Mouse (Mus musculus): Measurements from ENCODE around the gene Hoxd3. TPM values are rescaled to one million over a fixed set of nuclear protein-coding genes. Genes with fewer than 3 reads are reported as not detected.

Gene Hoxd3
- polyA plus RNA-seq, 1 experiment from 2014 or later: 0.23 TPM

- H3K4me3 ChIP-seq (ENCODE audit: control insufficient read depth in 1 of 2, insufficient read depth in 1 of 2, low read depth in 1 of 2, low read length in 2 of 2): no peak overlapping the region
- no peaks in the 10 kb centered on the region for H3K36me3 ChIP-seq (ENCODE audit: control insufficient read depth, insufficient read depth, low read length)
- no peaks in the 10 kb centered on the region for H3K9me3 ChIP-seq (ENCODE audit: control insufficient read depth, low read length)
- H3K27me3 ChIP-seq (ENCODE audit: control insufficient read depth, insufficient read depth, low read length): peaks cover 98% of the 10 kb centered on the region
- H3K4me1 ChIP-seq (ENCODE audit: control insufficient read depth in 2 of 2, insufficient read depth in 2 of 2, low read length in 2 of 2): no peaks in the 10 kb centered on the region; a peak in 2 of 4 replicates
- 2% methylated on average over 31 of the region's 31 CpGs for WGBS
- no peak for ATAC-seq (ENCODE audit: insufficient number of reproducible peaks, insufficient read depth, low FRiP score, low read depth)
- H3K27ac ChIP-seq (replicated peaks in 1 of 2; ENCODE audit: control insufficient read depth in 1 of 2, insufficient read depth in 1 of 2, low read depth in 2 of 2, low read length in 2 of 2): no peak overlapping the region
- H3K9ac ChIP-seq (ENCODE audit: low read length): no peak overlapping the region
- H3K4me2 ChIP-seq (ENCODE audit: low read length): no peak overlapping the region
These were observed 23.8 kb upstream of the Hoxd3 start for GRCm38 (mm10) chr2:74687698-74688555.

GRCm38 (mm10) chr2:74688795-74689573 is 22.7 kb upstream of the Hoxd3 start:
- H3K36me3 ChIP-seq (ENCODE audit: control insufficient read depth, insufficient read depth, low read length): no peaks in the 10 kb centered on the region
- peaks cover 98% of the 10 kb centered on the region for H3K27me3 ChIP-seq (ENCODE audit: control insufficient read depth, insufficient read depth, low read length)
- WGBS: 3% methylated on average over 12 of the region's 12 CpGs
- no peak overlapping the region for H3K4me3 ChIP-seq (ENCODE audit: control insufficient read depth in 1 of 2, insufficient read depth in 1 of 2, low read depth in 1 of 2, low read length in 2 of 2)
- H3K4me2 ChIP-seq (ENCODE audit: low read length): no peak overlapping the region
- H3K9me3 ChIP-seq (ENCODE audit: control insufficient read depth, low read length): no peaks in the 10 kb centered on the region
- no peak overlapping the region for H3K27ac ChIP-seq (replicated peaks in 1 of 2; ENCODE audit: control insufficient read depth in 1 of 2, insufficient read depth in 1 of 2, low read depth in 2 of 2, low read length in 2 of 2)
- no peak overlapping the region for H3K9ac ChIP-seq (ENCODE audit: low read length)
- ATAC-seq (ENCODE audit: insufficient number of reproducible peaks, insufficient read depth, low FRiP score, low read depth): no peak
- no peaks in the 10 kb centered on the region; a peak in 1 of 4 replicates for H3K4me1 ChIP-seq (ENCODE audit: control insufficient read depth in 2 of 2, insufficient read depth in 2 of 2, low read length in 2 of 2)

GRCm38 (mm10) chr2:74689574-74690337 is 22.0 kb upstream of the Hoxd3 start:
- Histone ChIP-seq H3K27me3 (ENCODE audit: control insufficient read depth, insufficient read depth, low read length) (peaks cover 98% of the 10 kb centered on the region), H3K27ac (replicated peaks in 1 of 2; ENCODE audit: control insufficient read depth in 1 of 2, insufficient read depth in 1 of 2, low read depth in 2 of 2, low read length in 2 of 2) (no peak overlapping the region), H3K36me3 (ENCODE audit: control insufficient read depth, insufficient read depth, low read length) (no peaks in the 10 kb centered on the region), H3K9ac (ENCODE audit: low read length) (no peak overlapping the region), H3K4me1 (ENCODE audit: control insufficient read depth in 2 of 2, insufficient read depth in 2 of 2, low read length in 2 of 2) (no peaks in the 10 kb centered on the region; a peak in 1 of 4 replicates), H3K9me3 (ENCODE audit: control insufficient read depth, low read length) (no peaks in the 10 kb centered on the region), H3K4me2 (ENCODE audit: low read length) (no peak overlapping the region), H3K4me3 (ENCODE audit: control insufficient read depth in 1 of 2, insufficient read depth in 1 of 2, low read depth in 1 of 2, low read length in 2 of 2) (no peak overlapping the region)
- no peak for ATAC-seq (ENCODE audit: insufficient number of reproducible peaks, insufficient read depth, low FRiP score, low read depth)
- WGBS: 1% methylated on average over 24 of the region's 24 CpGs

GRCm38 (mm10) chr2:74690338-74690716 is 21.4 kb upstream of the Hoxd3 start:
- H3K36me3 ChIP-seq (ENCODE audit: control insufficient read depth, insufficient read depth, low read length): no peaks in the 10 kb centered on the region
- no peak overlapping the region for H3K9ac ChIP-seq (ENCODE audit: low read length)
- no peak overlapping the region for H3K4me3 ChIP-seq (ENCODE audit: control insufficient read depth in 1 of 2, insufficient read depth in 1 of 2, low read depth in 1 of 2, low read length in 2 of 2)
- no peak overlapping the region for H3K4me2 ChIP-seq (ENCODE audit: low read length)
- peaks cover 98% of the 10 kb centered on the region for H3K27me3 ChIP-seq (ENCODE audit: control insufficient read depth, insufficient read depth, low read length)
- no peaks in the 10 kb centered on the region for H3K9me3 ChIP-seq (ENCODE audit: control insufficient read depth, low read length)
- ATAC-seq (ENCODE audit: insufficient number of reproducible peaks, insufficient read depth, low FRiP score, low read depth): no peak
- WGBS: 4% methylated on average over 8 of the region's 8 CpGs
- H3K4me1 ChIP-seq (ENCODE audit: control insufficient read depth in 2 of 2, insufficient read depth in 2 of 2, low read length in 2 of 2): no peaks in the 10 kb centered on the region; a peak in 1 of 4 replicates
- H3K27ac ChIP-seq (replicated peaks in 1 of 2; ENCODE audit: control insufficient read depth in 1 of 2, insufficient read depth in 1 of 2, low read depth in 2 of 2, low read length in 2 of 2): no peak overlapping the region

- Histone ChIP-seq H3K4me1 (ENCODE audit: control insufficient read depth in 2 of 2, insufficient read depth in 2 of 2, low read length in 2 of 2) (no peaks in the 10 kb centered on the region; a peak in 1 of 4 replicates), H3K27ac (replicated peaks in 1 of 2; ENCODE audit: control insufficient read depth in 1 of 2, insufficient read depth in 1 of 2, low read depth in 2 of 2, low read length in 2 of 2) (no peak within 1 kb of the TSS), H3K9me3 (ENCODE audit: control insufficient read depth, low read length) (no peaks in the 10 kb centered on the region), H3K4me3 (ENCODE audit: control insufficient read depth in 1 of 2, insufficient read depth in 1 of 2, low read depth in 1 of 2, low read length in 2 of 2) (0 out of 4 replicates have a peak within 1 kb of the TSS, but pooled peaks of 1 of the 2 experiments have one; percentile 17), H3K36me3 (ENCODE audit: control insufficient read depth, insufficient read depth, low read length) (no peaks in the 10 kb centered on the region), H3K4me2 (ENCODE audit: low read length) (0 out of 2 replicates have a peak within 1 kb of the TSS, but pooled peaks have one; percentile 5), H3K27me3 (ENCODE audit: control insufficient read depth, insufficient read depth, low read length) (peaks cover 99% of the 10 kb centered on the region), H3K9ac (ENCODE audit: low read length) (no peak within 1 kb of the TSS)
- 2% methylated on average over 56 of the region's 56 CpGs for WGBS
- ATAC-seq (ENCODE audit: insufficient number of reproducible peaks, insufficient read depth, low FRiP score, low read depth): 0 out of 2 replicates have a peak, but pooled peaks have one; percentile 31
These were observed 20.4 kb upstream of the Hoxd3 start, which contains the start of gene Hoxd10 for GRCm38 (mm10) chr2:74691022-74691951. Gene Hoxd10 (plus strand): TSS chr2:74691924.

- 5% methylated on average over 35 of the region's 35 CpGs for WGBS
- peaks cover 99% of the 10 kb centered on the region for H3K27me3 ChIP-seq (ENCODE audit: control insufficient read depth, insufficient read depth, low read length)
- no peak for ATAC-seq (ENCODE audit: insufficient number of reproducible peaks, insufficient read depth, low FRiP score, low read depth)
These were observed 19.5 kb upstream of the Hoxd3 start for GRCm38 (mm10) chr2:74691995-74692807.

More at GRCm38 (mm10) chr2:74691995-74692807, 19.5 kb upstream of the Hoxd3 start:
- H3K4me3 ChIP-seq (ENCODE audit: control insufficient read depth in 1 of 2, insufficient read depth in 1 of 2, low read depth in 1 of 2, low read length in 2 of 2): 0 out of 4 replicates have a peak overlapping the region, but pooled peaks of 1 of the 2 experiments have one; percentile 9
- H3K9me3 ChIP-seq (ENCODE audit: control insufficient read depth, low read length): no peaks in the 10 kb centered on the region
- H3K4me2 ChIP-seq (ENCODE audit: low read length): no peak overlapping the region
- H3K4me1 ChIP-seq (ENCODE audit: control insufficient read depth in 2 of 2, insufficient read depth in 2 of 2, low read length in 2 of 2): no peaks in the 10 kb centered on the region; a peak in 1 of 4 replicates
- H3K9ac ChIP-seq (ENCODE audit: low read length): no peak overlapping the region
- H3K27ac ChIP-seq (replicated peaks in 1 of 2; ENCODE audit: control insufficient read depth in 1 of 2, insufficient read depth in 1 of 2, low read depth in 2 of 2, low read length in 2 of 2): no peak overlapping the region
- no peaks in the 10 kb centered on the region for H3K36me3 ChIP-seq (ENCODE audit: control insufficient read depth, insufficient read depth, low read length)
